8 mouse cellular contexts compared by ENCODE assay signal in genomic region chr4:151140368-151140982, GRCm38 (mm10). TPM values are rescaled to one million over a fixed set of nuclear protein-coding genes. Genes with fewer than 3 reads are reported as not detected.
DNase-seq lines count a peak whose midpoint lies in the region; ATAC-seq and TF ChIP-seq lines count a peak whose summit lies in the region.
"Had no signal": no experiment of that assay in that cellular context is flagged by ENCODE, and none has a peak within 500 bp of the region (broad histone marks: within the 10 kb centered on the region; RNA-seq: fewer than 3 reads in every experiment).

No protein-coding gene starts in this region.

- H3K4me1 ChIP-seq in olfactory bulb, adult 2 months (ENCODE audit: control insufficient read depth, insufficient read depth, low read length) = peaks cover 71% of the 10 kb centered on the region

- ATAC-seq in frontal cortex, adult (ENCODE audit: low TSS enrichment) = peak; percentile 45

- peak; percentile 35 to 47 for DNase-seq in adrenal gland, postnatal 36 days
- DNase-seq in cerebellum, adult 9-10 months = peak; percentile 82
- DNase-seq in left cerebral cortex, adult 8-10 months (ENCODE audit: low spot score in 2 of 2) = peak; percentile 73 to 90
- no peak for DNase-seq in gastrocnemius, postnatal 36 days
- no peak for DNase-seq in kidney, adult 8-10 months

- peak overlapping the region; percentile 99 for H3K27ac ChIP-seq in olfactory bulb, adult 2 months (ENCODE audit: insufficient read depth, low read depth, low read length)
- H3K27ac ChIP-seq: macrophage had no signal

- TF ChIP-seq POLR2A in olfactory bulb, adult 2 months (IDR thresholded peaks at IDR 0.05; ENCODE audit: insufficient read depth, low read depth, low read length) = no peak

- peak overlapping the region; percentile 0; the same call in 1 of the 2 replicates for H3K4me3 ChIP-seq in olfactory bulb, adult 2 months (ENCODE audit: insufficient read depth, low read depth, low read length)

- intact Hi-C loops in gastrocnemius, postnatal 36 days (cut with DNase I) = loop anchor here (10.0 kb wide), 1 partner anchor 176 kb away; no protein-coding TSS in a partner anchor

- TF ChIP-seq CTCF in olfactory bulb, adult 2 months (IDR thresholded peaks at IDR 0.05; ENCODE audit: insufficient read depth, low read depth, low read length) = no peak

- WGBS in olfactory bulb, adult 2 months = 5% methylated on average over 20 of the region's 20 CpGs

RNA-seq across cellular contexts. Expression of gene Gm13090, which starts 51.1 kb away (rescaled TPM):
- total RNA-seq in adrenal gland, postnatal 36 days (2021) = not detected
- total RNA-seq in left cerebral cortex, adult 8-10 months (2022) = not detected
- not detected in 2 replicates for polyA plus RNA-seq in olfactory bulb, adult 2 months (2012; ENCODE audit: insufficient read depth, insufficient read length, low replicate concordance, missing spikeins)
- total RNA-seq in gastrocnemius, postnatal 36 days (2021) = not detected
- polyA plus RNA-seq: macrophage had no signal

Comparison
In these comparisons a context has a peak if more than half of its experiments do, and no peak if none do; other contexts are left out.
1. DNase-seq: peak in adrenal gland, postnatal 36 days (2 of 2), cerebellum, adult 9-10 months (single experiment) and left cerebral cortex, adult 8-10 months (2 of 2); none in gastrocnemius, postnatal 36 days (0 of 2) and kidney, adult 8-10 months (0 of 2).